Mouse (Mus musculus): ENCODE measurements around the gene 4930452B06Rik. TPM values are rescaled to one million over a fixed set of nuclear protein-coding genes. Genes with fewer than 3 reads are reported as not detected.
"Not testable (repeated sequence)": the region's sequence is repeated elsewhere in the genome, so short reads cannot be mapped to it uniquely, and the experiment has no call there.

The 4930452B06Rik gene
- total and polyA plus RNA-seq, 3 experiments: 1.6 to 2.7 (median 2.3) TPM

- no peak for DNase-seq
- intact Hi-C loops (cut with DNase I): no loop called here
- H3K4me1 ChIP-seq (ENCODE audit: control insufficient read depth, insufficient read depth, low read length): no peaks in the 10 kb centered on the region
- H3K36me3 ChIP-seq (ENCODE audit: control insufficient read depth, insufficient read depth, low read length): no peaks in the 10 kb centered on the region
- WGBS: 99% methylated on average over 2 of the region's 2 CpGs
- TF ChIP-seq POLR2A (IDR thresholded peaks at IDR 0.05; ENCODE audit: insufficient read depth, low read depth, low read length) (no peak), CTCF (IDR thresholded peaks at IDR 0.05) (no peak), EP300 (IDR thresholded peaks at IDR 0.05; ENCODE audit: insufficient read depth, low read depth, low read length) (no peak)
- H3K27ac ChIP-seq: no peak overlapping the region
- no peak overlapping the region for H3K4me3 ChIP-seq
- no peaks in the 10 kb centered on the region for H3K27me3 ChIP-seq (ENCODE audit: control insufficient read depth, insufficient read depth, low read length)
- no peaks in the 10 kb centered on the region for H3K79me2 ChIP-seq (replicated peaks; ENCODE audit: control insufficient read depth, insufficient read depth, low read length)
- no peak overlapping the region for H3K9ac ChIP-seq (ENCODE audit: low read depth, low read length)
These were observed 61.1 kb downstream of the 4930452B06Rik start for GRCm38 (mm10) chr14:8604898-8605297.

- no peak overlapping the region for H3K9ac ChIP-seq (ENCODE audit: low read depth, low read length)
- no peak for DNase-seq
- H3K4me3 ChIP-seq: no peak overlapping the region
- no peaks in the 10 kb centered on the region for H3K4me1 ChIP-seq (ENCODE audit: control insufficient read depth, insufficient read depth, low read length)
- H3K27me3 ChIP-seq (ENCODE audit: control insufficient read depth, insufficient read depth, low read length): no peaks in the 10 kb centered on the region
- H3K27ac ChIP-seq: no peak overlapping the region
- H3K79me2 ChIP-seq (replicated peaks; ENCODE audit: control insufficient read depth, insufficient read depth, low read length): no peaks in the 10 kb centered on the region
- TF ChIP-seq EP300 (IDR thresholded peaks at IDR 0.05; ENCODE audit: insufficient read depth, low read depth, low read length): no peak
- no peak for TF ChIP-seq POLR2A (IDR thresholded peaks at IDR 0.05; ENCODE audit: insufficient read depth, low read depth, low read length)
- TF ChIP-seq CTCF (IDR thresholded peaks at IDR 0.05): no peak
- whole genome bisulfite sequencing: 93% methylated on average over 1 of the region's 1 CpGs
- intact Hi-C loops (cut with DNase I): no loop called here
- H3K36me3 ChIP-seq (ENCODE audit: control insufficient read depth, insufficient read depth, low read length): no peaks in the 10 kb centered on the region
These were observed 81.0 kb downstream of the 4930452B06Rik start for GRCm38 (mm10) chr14:8585031-8585430.

- H3K36me3 ChIP-seq (ENCODE audit: control insufficient read depth, insufficient read depth, low read length); H3K9ac ChIP-seq (ENCODE audit: low read depth, low read length); H3K27ac ChIP-seq; DNase-seq; H3K79me2 ChIP-seq (replicated peaks; ENCODE audit: control insufficient read depth, insufficient read depth, low read length); H3K27me3 ChIP-seq (ENCODE audit: control insufficient read depth, insufficient read depth, low read length); H3K4me1 ChIP-seq (ENCODE audit: control insufficient read depth, insufficient read depth, low read length); intact Hi-C loops (cut with DNase I); H3K4me3 ChIP-seq: not testable (repeated sequence)
- 79% methylated on average over 2 of the region's 2 CpGs for WGBS
These were observed 115.0 kb downstream of the 4930452B06Rik start for GRCm38 (mm10) chr14:8551006-8551405.

- Histone ChIP-seq H3K79me2 (replicated peaks; ENCODE audit: control insufficient read depth, insufficient read depth, low read length) (no peaks in the 10 kb centered on the region), H3K9ac (ENCODE audit: low read depth, low read length) (no peak overlapping the region), H3K36me3 (ENCODE audit: control insufficient read depth, insufficient read depth, low read length) (no peaks in the 10 kb centered on the region), H3K27me3 (ENCODE audit: control insufficient read depth, insufficient read depth, low read length) (no peaks in the 10 kb centered on the region), H3K27ac (no peak overlapping the region), H3K4me3 (no peak overlapping the region), H3K4me1 (ENCODE audit: control insufficient read depth, insufficient read depth, low read length) (no peaks in the 10 kb centered on the region)
- intact Hi-C loops (cut with DNase I): no loop called here
- TF ChIP-seq CTCF (IDR thresholded peaks at IDR 0.05): no peak
- no peak for TF ChIP-seq EP300 (IDR thresholded peaks at IDR 0.05; ENCODE audit: insufficient read depth, low read depth, low read length)
- no peak for TF ChIP-seq POLR2A (IDR thresholded peaks at IDR 0.05; ENCODE audit: insufficient read depth, low read depth, low read length)
- WGBS: 20% methylated on average over 4 of the region's 4 CpGs
- no peak for DNase-seq
These were observed 116.9 kb downstream of the 4930452B06Rik start for GRCm38 (mm10) chr14:8549108-8549507.

- no peak overlapping the region for H3K27ac ChIP-seq
- H3K9ac ChIP-seq (ENCODE audit: low read depth, low read length): no peak overlapping the region
- no peaks in the 10 kb centered on the region for H3K36me3 ChIP-seq (ENCODE audit: control insufficient read depth, insufficient read depth, low read length)
- WGBS: 94% methylated on average over 3 of the region's 3 CpGs
- intact Hi-C loops (cut with DNase I): no loop called here
- DNase-seq: no peak
- H3K79me2 ChIP-seq (replicated peaks; ENCODE audit: control insufficient read depth, insufficient read depth, low read length): no peaks in the 10 kb centered on the region
- TF ChIP-seq EP300 (IDR thresholded peaks at IDR 0.05; ENCODE audit: insufficient read depth, low read depth, low read length) (no peak), CTCF (IDR thresholded peaks at IDR 0.05) (no peak)
- H3K27me3 ChIP-seq (ENCODE audit: control insufficient read depth, insufficient read depth, low read length): no peaks in the 10 kb centered on the region
- no peak overlapping the region for H3K4me3 ChIP-seq
- no peaks in the 10 kb centered on the region for H3K4me1 ChIP-seq (ENCODE audit: control insufficient read depth, insufficient read depth, low read length)
These were observed 130.0 kb downstream of the 4930452B06Rik start for GRCm38 (mm10) chr14:8536024-8536423.

- intact Hi-C loops (cut with DNase I): no loop called here
- TF ChIP-seq EP300 (IDR thresholded peaks at IDR 0.05; ENCODE audit: insufficient read depth, low read depth, low read length): no peak
- TF ChIP-seq POLR2A (IDR thresholded peaks at IDR 0.05; ENCODE audit: insufficient read depth, low read depth, low read length): no peak
- TF ChIP-seq CTCF (IDR thresholded peaks at IDR 0.05): no peak
- 63% methylated on average over 6 of the region's 6 CpGs for WGBS
These were observed 140.8 kb downstream of the 4930452B06Rik start for GRCm38 (mm10) chr14:8525232-8525631.

More at GRCm38 (mm10) chr14:8525232-8525631, 140.8 kb downstream of the 4930452B06Rik start:
- H3K79me2 ChIP-seq (replicated peaks; ENCODE audit: control insufficient read depth, insufficient read depth, low read length): no peaks in the 10 kb centered on the region
- no peak overlapping the region for H3K4me3 ChIP-seq
- no peaks in the 10 kb centered on the region for H3K36me3 ChIP-seq (ENCODE audit: control insufficient read depth, insufficient read depth, low read length)
- no peaks in the 10 kb centered on the region for H3K27me3 ChIP-seq (ENCODE audit: control insufficient read depth, insufficient read depth, low read length)
- DNase-seq: no peak
- no peak overlapping the region for H3K9ac ChIP-seq (ENCODE audit: low read depth, low read length)
- no peak overlapping the region for H3K27ac ChIP-seq
- no peaks in the 10 kb centered on the region for H3K4me1 ChIP-seq (ENCODE audit: control insufficient read depth, insufficient read depth, low read length)

Data from heart, adult 2 months (tissue).